Mouse (Mus musculus): ENCODE results near the gene Ndufa6. TPM values are rescaled to one million over a fixed set of nuclear protein-coding genes. Genes with fewer than 3 reads are reported as not detected.

The Ndufa6 gene
- polyA plus RNA-seq, 1 experiment from 2014 or later, result 111 TPM

DNA sequence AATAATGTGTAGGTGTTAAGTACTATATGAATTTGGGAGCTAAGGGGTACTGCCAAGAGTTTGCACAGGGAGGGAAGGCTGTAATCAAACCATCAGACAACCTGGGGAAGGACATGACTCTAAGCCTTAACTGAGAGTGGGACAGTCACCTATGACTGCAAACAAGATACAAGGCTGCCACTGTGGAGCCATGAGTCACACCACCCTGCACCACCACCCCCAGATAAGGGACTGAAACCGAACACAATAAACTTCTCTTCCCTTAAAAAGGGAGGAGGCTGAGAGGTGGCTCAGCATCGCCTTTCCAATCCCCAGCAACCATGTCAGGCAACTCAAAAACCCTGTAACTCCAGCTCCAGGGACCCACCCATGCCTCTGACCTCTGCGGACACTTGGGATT is 2.6 kb downstream of the Ndufa6 start:
- Histone ChIP-seq H3K27ac (no peak overlapping the region), H3K4me3 (ENCODE audit: inconsistent target) (no peak overlapping the region), H3K79me2 (ENCODE audit: inconsistent target) (peaks cover 67% of the 10 kb centered on the region), H3K36me3 (ENCODE audit: inconsistent target) (peaks cover 19% of the 10 kb centered on the region)
- WGBS (ENCODE audit: missing documents), result 74% methylated on average over 2 of the region's 3 CpGs

- no peak overlapping the region for H3K27ac ChIP-seq
- H3K36me3 ChIP-seq (ENCODE audit: inconsistent target), result peaks cover 19% of the 10 kb centered on the region
- 91% methylated on average over 4 of the region's 4 CpGs for WGBS (ENCODE audit: missing documents)
- peaks cover 70% of the 10 kb centered on the region for H3K79me2 ChIP-seq (ENCODE audit: inconsistent target)
- no peak overlapping the region for H3K4me3 ChIP-seq (ENCODE audit: inconsistent target)
Measured at GRCm38 (mm10) chr15:82350349-82350748, 3.8 kb downstream of the Ndufa6 start.

GRCm38 (mm10) chr15:82348999-82349341 is 5.2 kb downstream of the Ndufa6 start:
- peak overlapping the region; percentile 34 for H3K27ac ChIP-seq
- 77% methylated on average over 2 of the region's 2 CpGs for WGBS (ENCODE audit: missing documents)
- H3K79me2 ChIP-seq (ENCODE audit: inconsistent target), result peaks cover 69% of the 10 kb centered on the region
- no peak overlapping the region for H3K4me3 ChIP-seq (ENCODE audit: inconsistent target)
- H3K36me3 ChIP-seq (ENCODE audit: inconsistent target), result peaks cover 19% of the 10 kb centered on the region

DNA sequence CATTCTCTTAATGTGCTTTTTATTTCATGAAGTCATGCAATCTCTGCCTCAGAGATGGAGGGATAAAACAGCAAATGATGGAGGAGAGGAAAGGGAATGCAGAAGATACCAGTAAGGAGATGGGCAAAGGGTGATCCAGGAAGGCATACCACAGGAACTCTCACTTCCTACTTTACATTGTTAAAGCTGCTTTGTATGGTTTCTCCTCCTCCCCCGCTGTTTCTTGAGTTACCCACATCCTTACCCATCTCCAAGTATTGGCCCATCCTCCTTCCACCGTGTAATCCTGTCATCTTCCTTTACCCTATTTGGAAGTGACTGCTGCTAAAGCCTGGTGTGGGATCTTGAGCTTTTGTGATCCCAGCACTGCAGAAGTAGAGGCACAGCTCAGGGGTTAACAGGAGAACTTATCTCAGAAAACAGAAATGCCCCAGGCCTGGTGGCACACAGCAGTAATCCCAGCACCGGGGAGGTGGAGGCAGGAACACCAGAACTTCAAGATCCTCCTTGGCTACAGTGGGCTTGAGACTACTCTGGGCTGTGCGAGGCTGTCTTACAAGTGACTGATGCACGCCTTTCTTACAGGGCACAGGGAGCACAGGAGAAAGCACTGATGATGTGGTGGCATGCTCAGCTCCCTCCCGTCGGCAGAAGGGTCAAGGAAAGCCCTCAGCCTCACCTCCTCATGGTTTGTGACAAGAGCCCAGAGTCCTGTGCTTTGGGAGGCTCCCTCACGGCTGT is 5.7 kb downstream of the Ndufa6 start:
- Histone ChIP-seq H3K79me2 (ENCODE audit: inconsistent target) (peaks cover 64% of the 10 kb centered on the region), H3K4me3 (ENCODE audit: inconsistent target) (no peak overlapping the region), H3K27ac (peak overlapping the region; percentile 34), H3K36me3 (ENCODE audit: inconsistent target) (peaks cover 19% of the 10 kb centered on the region)
- WGBS (ENCODE audit: missing documents), result 61% methylated on average over 8 of the region's 8 CpGs

GRCm38 (mm10) chr15:82347852-82348251 is 6.3 kb downstream of the Ndufa6 start:
- no peak overlapping the region for H3K4me3 ChIP-seq (ENCODE audit: inconsistent target)
- H3K27ac ChIP-seq, result peak overlapping the region; percentile 67
- H3K79me2 ChIP-seq (ENCODE audit: inconsistent target), result peaks cover 58% of the 10 kb centered on the region
- H3K36me3 ChIP-seq (ENCODE audit: inconsistent target), result peaks cover 19% of the 10 kb centered on the region
- WGBS (ENCODE audit: missing documents), result 93% methylated on average over 12 of the region's 12 CpGs

DNA sequence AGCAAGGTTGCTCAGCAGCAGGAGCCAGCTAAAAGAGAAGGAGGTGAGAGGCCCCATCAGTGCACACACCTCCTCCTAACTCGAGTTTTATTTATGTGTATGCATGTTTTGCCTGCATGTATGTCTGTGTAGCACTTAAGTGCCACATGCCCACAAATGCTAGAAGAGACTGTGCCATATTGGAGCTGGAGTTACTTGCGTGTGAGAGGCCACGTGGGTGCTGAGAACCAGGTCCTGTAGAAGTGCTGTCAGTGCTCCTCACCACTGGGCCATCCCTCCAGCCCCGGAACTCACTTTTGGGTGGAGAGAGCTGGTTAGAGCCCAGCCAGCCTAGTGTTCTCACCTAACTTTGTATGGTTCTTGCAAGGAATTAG is 6.8 kb downstream of the Ndufa6 start:
- peaks cover 19% of the 10 kb centered on the region for H3K36me3 ChIP-seq (ENCODE audit: inconsistent target)
- peak overlapping the region; percentile 67 for H3K27ac ChIP-seq
- WGBS (ENCODE audit: missing documents), result 56% methylated on average over 4 of the region's 4 CpGs
- H3K4me3 ChIP-seq (ENCODE audit: inconsistent target), result peak overlapping the region; percentile 69
- peaks cover 53% of the 10 kb centered on the region for H3K79me2 ChIP-seq (ENCODE audit: inconsistent target)

DNA sequence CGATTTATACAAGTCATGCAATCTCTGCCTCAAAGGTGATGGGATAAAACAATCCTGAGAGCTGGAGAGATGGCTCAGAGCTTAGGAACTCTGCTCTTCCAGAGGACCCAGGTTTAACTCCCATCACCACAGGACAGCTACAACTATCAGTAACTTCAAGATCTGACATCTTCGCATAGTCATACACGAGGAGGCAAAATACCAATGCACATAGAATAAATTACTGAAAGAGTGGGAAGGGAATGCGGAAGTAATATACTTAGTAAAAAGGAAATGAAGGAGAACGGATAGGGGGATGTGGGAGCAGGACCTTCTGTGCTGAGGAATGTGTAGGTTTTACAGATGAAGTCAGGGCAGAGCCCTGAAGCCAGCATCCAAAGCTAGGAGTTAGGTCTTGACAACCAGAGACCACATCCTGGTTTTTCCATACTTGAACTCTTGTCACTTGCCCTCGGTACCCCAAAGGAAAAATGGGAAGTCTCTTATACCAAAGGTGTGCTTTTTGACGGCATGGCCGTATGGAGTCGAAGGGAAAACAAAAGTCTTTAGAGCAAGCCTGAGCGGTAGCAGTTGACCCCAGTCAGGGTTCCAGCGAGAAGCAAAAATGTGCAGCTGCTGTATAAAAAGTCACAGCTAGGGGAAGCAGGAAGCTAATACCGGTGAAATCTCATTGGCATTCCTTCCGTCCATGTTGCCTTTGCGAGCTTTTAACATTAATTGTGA is 7.4 kb downstream of the Ndufa6 start:
- H3K79me2 ChIP-seq (ENCODE audit: inconsistent target), result peaks cover 47% of the 10 kb centered on the region
- H3K4me3 ChIP-seq (ENCODE audit: inconsistent target), result peak overlapping the region; percentile 69
- peaks cover 19% of the 10 kb centered on the region for H3K36me3 ChIP-seq (ENCODE audit: inconsistent target)
- peak overlapping the region; percentile 67 for H3K27ac ChIP-seq
- WGBS (ENCODE audit: missing documents), result 11% methylated on average over 14 of the region's 14 CpGs

DNA sequence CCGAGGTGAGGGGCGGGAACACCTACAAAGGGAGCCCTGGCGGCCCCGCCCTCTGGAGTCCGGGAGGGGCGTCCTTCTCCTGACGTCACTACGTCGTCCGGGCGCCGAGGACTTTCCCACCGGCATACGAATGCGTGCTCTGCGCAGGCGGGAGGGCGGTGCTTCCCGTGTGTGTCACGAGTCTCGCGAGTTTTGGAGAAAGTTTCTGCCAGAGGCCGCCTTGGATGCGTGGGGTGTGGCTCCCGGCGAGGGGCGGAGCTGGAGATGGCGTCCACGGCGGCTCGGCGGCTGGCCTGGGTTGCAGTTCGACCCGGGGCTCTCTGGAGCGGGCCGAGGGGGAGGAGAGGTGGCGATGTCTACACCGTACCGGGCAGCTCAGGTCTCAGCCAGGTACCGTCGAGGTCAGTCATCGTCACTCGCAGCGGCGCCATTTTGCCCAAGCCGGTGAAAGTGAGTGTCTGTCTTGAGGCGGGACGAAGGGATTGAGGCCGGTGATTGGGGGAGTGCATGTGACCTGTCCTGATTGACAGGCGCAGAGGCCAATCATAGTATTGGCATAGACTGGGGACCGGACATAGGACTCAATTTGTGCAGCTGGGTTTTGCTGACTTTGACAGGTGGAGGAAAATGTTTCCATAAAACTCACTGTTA is 8.2 kb downstream of the Ndufa6 start:
- peaks cover 19% of the 10 kb centered on the region for H3K36me3 ChIP-seq (ENCODE audit: inconsistent target)
- under 1% methylated on average over 50 of the region's 51 CpGs for WGBS (ENCODE audit: missing documents)
- peaks cover 39% of the 10 kb centered on the region for H3K79me2 ChIP-seq (ENCODE audit: inconsistent target)
- H3K27ac ChIP-seq, result peak overlapping the region; percentile 67
- peak overlapping the region; percentile 69 for H3K4me3 ChIP-seq (ENCODE audit: inconsistent target)

DNA sequence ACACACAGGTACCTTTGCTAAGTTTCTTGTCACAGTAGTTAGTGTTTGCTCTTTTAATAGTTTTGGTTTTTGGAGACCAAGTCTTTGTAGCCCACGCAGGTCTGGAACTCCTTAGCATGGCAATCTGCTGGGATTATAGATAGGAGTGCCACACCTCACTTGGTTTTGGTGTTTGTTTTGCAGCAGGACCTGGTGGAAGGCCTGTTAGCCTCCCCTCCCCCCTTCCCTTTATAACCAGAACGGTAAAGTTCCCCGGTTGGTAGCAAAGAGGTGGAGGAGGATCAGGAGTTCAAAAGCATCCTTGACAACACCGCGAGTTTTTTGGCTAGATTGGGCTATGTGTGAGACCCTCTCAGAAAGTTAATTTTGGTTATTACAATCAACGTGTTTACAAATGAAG is 9.2 kb downstream of the Ndufa6 start:
- Histone ChIP-seq H3K4me3 (ENCODE audit: inconsistent target) (no peak overlapping the region), H3K79me2 (ENCODE audit: inconsistent target) (peaks cover 29% of the 10 kb centered on the region), H3K36me3 (ENCODE audit: inconsistent target) (peaks cover 10% of the 10 kb centered on the region), H3K27ac (no peak overlapping the region)
- WGBS (ENCODE audit: missing documents), result 75% methylated on average over 5 of the region's 6 CpGs

DNA sequence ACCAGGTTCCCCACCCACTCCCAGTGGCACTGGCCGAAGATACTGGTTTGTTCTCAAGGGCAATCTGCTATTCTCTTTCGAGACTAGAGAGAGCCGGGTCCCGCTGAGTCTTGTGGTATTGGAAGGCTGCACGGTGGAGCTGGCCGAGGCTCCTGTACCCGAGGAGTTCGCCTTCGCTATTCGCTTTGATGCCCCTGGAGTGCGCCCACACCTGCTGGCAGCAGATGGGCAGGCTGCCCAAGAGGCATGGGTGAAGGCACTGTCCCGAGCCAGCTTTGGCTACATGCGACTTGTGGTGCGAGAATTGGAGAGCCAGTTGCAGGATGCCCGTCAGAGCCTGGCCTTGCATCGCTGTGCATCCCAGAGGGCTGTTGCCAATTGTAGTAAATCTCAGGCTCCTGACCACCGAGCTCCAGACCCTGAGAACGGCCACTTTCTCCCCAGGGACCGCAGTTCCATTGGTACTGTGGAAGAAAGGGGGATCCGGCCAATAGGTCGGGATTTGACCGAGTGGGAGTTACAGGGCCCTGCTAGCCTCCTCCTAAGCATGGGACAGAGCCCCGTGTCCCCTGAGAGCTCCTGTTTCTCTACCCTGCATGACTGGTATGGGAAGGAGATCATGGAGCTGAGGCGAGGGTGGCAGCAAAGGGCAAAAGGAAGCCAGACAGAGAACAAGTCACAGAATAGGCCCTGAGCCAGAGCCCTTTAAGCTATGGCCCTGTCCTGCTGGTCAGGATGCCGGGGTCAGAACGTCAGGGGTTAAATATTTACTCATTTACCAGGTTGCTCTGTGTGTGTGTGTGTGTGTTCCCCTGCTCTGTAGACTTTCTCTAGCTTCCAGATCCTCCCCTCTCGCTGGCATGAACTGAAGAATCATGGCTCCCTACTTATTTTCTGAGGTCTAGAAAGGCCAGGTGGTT is 10.5 kb downstream of the Ndufa6 start:
- no peaks in the 10 kb centered on the region; the same call in 1 of the 2 replicates for H3K36me3 ChIP-seq (ENCODE audit: inconsistent target)
- peaks cover 19% of the 10 kb centered on the region for H3K79me2 ChIP-seq (ENCODE audit: inconsistent target)
- no peak overlapping the region for H3K27ac ChIP-seq
- no peak overlapping the region for H3K4me3 ChIP-seq (ENCODE audit: inconsistent target)
- WGBS (ENCODE audit: missing documents), result 90% methylated on average over 27 of the region's 27 CpGs

- Histone ChIP-seq H3K36me3 (ENCODE audit: inconsistent target) (no peaks in the 10 kb centered on the region), H3K4me3 (ENCODE audit: inconsistent target) (no peak overlapping the region), H3K79me2 (ENCODE audit: inconsistent target) (peaks cover 21% of the 10 kb centered on the region), H3K27ac (peak overlapping the region; percentile 58)
- WGBS (ENCODE audit: missing documents), result 95% methylated on average over 5 of the region's 5 CpGs
Measured at GRCm38 (mm10) chr15:82342543-82342935, 11.6 kb downstream of the Ndufa6 start.

DNA sequence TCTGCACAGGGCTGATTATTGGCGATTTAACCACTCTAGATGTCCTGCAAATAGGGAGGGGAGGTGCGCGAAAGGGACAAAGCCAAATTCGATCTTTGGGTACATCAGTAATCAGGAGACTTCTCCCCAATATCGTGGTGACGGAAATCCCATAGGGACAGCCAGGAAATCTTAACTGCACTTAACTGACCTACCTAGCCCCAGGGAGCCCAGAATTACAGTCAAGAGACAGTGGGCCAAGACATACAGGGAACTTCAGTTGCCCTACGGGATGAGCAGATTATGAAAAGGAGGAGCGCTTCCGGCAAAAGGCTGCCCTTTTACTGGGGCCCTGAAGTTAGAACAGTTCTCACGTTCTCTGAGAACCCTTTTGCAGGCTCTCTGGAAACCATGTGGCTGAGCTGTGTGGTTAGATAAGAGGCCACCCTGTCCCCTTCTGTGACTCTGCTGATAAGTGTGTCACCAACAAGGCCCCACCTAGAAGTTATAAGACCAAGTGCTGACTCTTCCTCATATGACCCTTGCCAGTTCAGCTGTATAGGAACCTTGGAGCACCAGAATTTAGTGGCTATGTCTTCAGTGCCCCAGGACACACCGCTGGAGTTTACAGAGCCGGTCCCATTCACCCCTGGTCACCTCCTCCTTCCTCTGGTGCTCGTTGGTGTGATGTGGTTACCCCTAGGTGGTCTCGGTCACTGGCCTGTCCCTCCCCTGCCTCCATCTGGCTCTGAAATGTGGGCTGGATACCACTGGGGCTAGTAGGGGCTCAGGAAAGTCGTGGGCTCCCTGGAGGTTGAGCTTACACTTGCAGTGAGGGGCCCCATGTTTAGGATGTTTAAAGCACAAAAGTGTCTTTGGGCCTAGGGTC is 12.2 kb downstream of the Ndufa6 start:
- Histone ChIP-seq H3K36me3 (ENCODE audit: inconsistent target) (peaks cover 2% of the 10 kb centered on the region; the same call in 1 of the 2 replicates), H3K79me2 (ENCODE audit: inconsistent target) (peaks cover 21% of the 10 kb centered on the region), H3K4me3 (ENCODE audit: inconsistent target) (peak overlapping the region; percentile 16), H3K27ac (peak overlapping the region; percentile 58)
- WGBS (ENCODE audit: missing documents), result 23% methylated on average over 15 of the region's 15 CpGs

DNA sequence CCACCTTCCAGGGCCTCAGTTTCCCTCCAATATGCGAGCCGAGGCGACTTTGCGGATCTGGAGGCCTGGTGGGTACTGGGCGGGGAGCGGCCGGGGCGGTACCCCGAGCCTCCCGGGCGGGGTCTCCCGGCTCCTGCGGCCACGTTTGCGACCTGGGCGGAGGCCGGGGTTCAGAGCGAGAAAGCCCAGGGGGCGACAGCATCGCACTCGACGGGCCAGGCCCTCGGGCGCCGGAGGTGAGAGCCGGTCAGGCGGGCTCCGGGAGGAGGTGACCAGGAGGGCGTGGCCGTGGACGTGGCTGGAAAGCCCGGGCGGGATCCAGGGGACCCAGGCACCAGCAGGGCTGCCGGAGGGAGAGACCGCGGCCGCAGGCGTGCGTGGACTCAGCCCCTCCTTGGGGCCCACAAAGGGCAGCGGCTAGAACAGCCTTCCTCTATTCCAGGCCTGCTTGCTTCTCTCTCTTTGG is 13.1 kb downstream of the Ndufa6 start:
- WGBS (ENCODE audit: missing documents), result 8% methylated on average over 27 of the region's 40 CpGs
- peak overlapping the region; percentile 58 for H3K27ac ChIP-seq
- peaks cover 22% of the 10 kb centered on the region for H3K79me2 ChIP-seq (ENCODE audit: inconsistent target)
- peak overlapping the region; percentile 16; the same call in 1 of the 2 replicates for H3K4me3 ChIP-seq (ENCODE audit: inconsistent target)
- H3K36me3 ChIP-seq (ENCODE audit: inconsistent target), result peaks cover 10% of the 10 kb centered on the region

Measured in macrophage (primary cell).